Mouse (Mus musculus) bone marrow macrophage, adult 2 months (primary cell): ENCODE results near the gene Cox10.

Experiments used
- CTCF ChIP-seq: IDR thresholded peaks from 2 replicates; pipeline ENCODE4 v1.5.1; 2012; ENCODE audit warnings: low read depth, mild to moderate bottlenecking, low read length, moderate library complexity
- POLR2A ChIP-seq: IDR thresholded peaks from 2 replicates; pipeline ENCODE4 v1.6.1; 2012; ENCODE audit warnings: mild to moderate bottlenecking, low read depth, low read length, borderline replicate concordance

DNA sequence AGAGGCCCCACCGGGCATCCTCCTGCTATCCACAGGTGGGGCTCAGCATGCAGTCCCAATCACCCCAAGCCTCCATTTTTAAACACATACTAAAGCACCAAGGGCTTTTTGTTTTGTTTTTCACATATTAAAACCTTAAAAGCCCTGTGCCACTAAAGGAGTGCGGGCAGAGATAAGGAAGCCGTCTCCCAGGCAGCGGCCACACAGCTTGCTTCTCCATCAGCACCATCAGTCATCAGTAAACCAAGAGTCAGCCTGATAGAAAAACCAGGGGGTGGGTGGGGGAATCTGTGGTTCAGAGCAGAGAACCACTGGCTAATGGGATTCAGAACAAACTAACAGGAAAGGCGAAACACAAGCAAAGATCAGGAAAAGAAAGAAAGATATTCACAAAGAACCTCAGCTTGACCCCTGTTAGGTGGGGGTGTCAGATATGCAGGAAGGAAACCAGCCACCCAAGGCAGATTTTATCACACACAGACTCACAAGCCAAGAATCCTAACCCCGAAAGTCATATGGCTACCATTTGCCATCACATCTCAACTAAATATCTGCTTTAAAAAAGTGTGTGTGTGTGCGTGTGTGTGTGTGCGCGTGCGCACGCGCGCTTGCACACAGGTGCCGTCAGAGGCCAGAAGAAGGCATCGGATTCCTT is 41.7 kb downstream of the Cox10 start:
- TF ChIP-seq POLR2A (no peak), CTCF (no peak)
